Mouse (Mus musculus) E14TG2a.4 (cell line): ENCODE data around the gene Timeless.

Experiments
- CTCF ChIP-seq: conservative IDR thresholded peaks from 2 replicates; pipeline ENCODE4 v1.5.1; 2014; ENCODE audit warnings: low read length
- NANOG ChIP-seq: IDR thresholded peaks from 2 replicates; pipeline ENCODE4 v1.6.1; 2014; ENCODE audit warnings: borderline replicate concordance, low read length, mixed read lengths
- POU5F1 ChIP-seq: IDR thresholded peaks from 2 replicates; pipeline ENCODE4 v1.6.1; 2014; ENCODE audit warnings: low read length, borderline replicate concordance

GRCm38 (mm10) chr10:128232420-128232985, 638 bp downstream of the Timeless start:
- peak; percentile 64 for TF ChIP-seq CTCF
- no peak for TF ChIP-seq NANOG
- TF ChIP-seq POU5F1 = no peak
